Mouse (Mus musculus) limb, embryonic 14.5 days (tissue): ENCODE measurements at regions not wholly inside any gene's neighbourhood (a gene's known extent, or its start where the extent isn't known, plus 50 kb on each side); places are given as distances from the start of the nearest gene placed in this dataset.

Experiments
- ATAC-seq: fragments of 200-750 bp; cut with Nextera tagmentation; 2 replicates; pipeline ENCODE4 v1.8.0; 2017; ENCODE audit warnings: low read depth, moderate number of reproducible peaks, moderate TSS enrichment; ENCODE audit not compliant: low FRiP score
- DNase-seq: peaks from one replicate; pipeline ENCODE4 v3.0.0-alpha.2; 2015; ENCODE audit warnings: low spot score
- H3K27ac ChIP-seq: fragments of 300-500 bp; sonication (generic); replicated peaks from 2 replicates; pipeline ENCODE4 v1.5.1; 2014; ENCODE audit warnings: low read depth, mild to moderate bottlenecking, low read length, moderate library complexity, mixed read lengths
- H3K27me3 ChIP-seq: fragments of 300-500 bp; sonication (generic); 2 replicates; pipeline ENCODE4 v1.6.1; 2014; ENCODE audit warnings: low read length, mixed read lengths; ENCODE audit not compliant: control insufficient read depth, insufficient read depth
- H3K36me3 ChIP-seq: fragments of 300-500 bp; sonication (generic); 2 replicates; pipeline ENCODE4 v1.6.1; 2014; ENCODE audit warnings: mild to moderate bottlenecking, low read length, moderate library complexity, mixed read lengths; ENCODE audit not compliant: control insufficient read depth, insufficient read depth
- H3K4me1 ChIP-seq: fragments of 300-500 bp; sonication (generic); 2 replicates; pipeline ENCODE4 v1.6.1; 2014; ENCODE audit warnings: antibody characterized with exemption, low read length, mixed read lengths; ENCODE audit not compliant: control insufficient read depth, insufficient read depth
- H3K4me2 ChIP-seq: fragments of 300-500 bp; sonication (generic); replicated peaks from 2 replicates; pipeline ENCODE4 v1.6.1; 2014; ENCODE audit warnings: low read depth, mild to moderate bottlenecking, low read length, moderate library complexity; ENCODE audit not compliant: severe bottlenecking
- H3K4me3 ChIP-seq: fragments of 300-500 bp; sonication (generic); replicated peaks from 2 replicates; pipeline ENCODE4 v1.5.1; 2014; ENCODE audit warnings: low read length
- H3K9ac ChIP-seq: fragments of 300-500 bp; sonication (generic); 2 replicates; pipeline ENCODE4 v1.6.1; 2014; ENCODE audit warnings: mild to moderate bottlenecking, low read depth, low read length, moderate library complexity; ENCODE audit not compliant: severe bottlenecking
- H3K9me3 ChIP-seq: fragments of 300-500 bp; sonication (generic); 2 replicates; pipeline ENCODE4 v1.6.1; 2016; ENCODE audit warnings: low read length; ENCODE audit not compliant: control insufficient read depth
- POLR2A ChIP-seq: fragments of 200-500 bp; IDR thresholded peaks from 2 replicates; pipeline ENCODE4 v1.8.0; 2012; ENCODE audit warnings: inconsistent platforms, mild to moderate bottlenecking, moderate library complexity, borderline replicate concordance; ENCODE audit not compliant: insufficient read depth, insufficient read length; ENCODE audit errors: extremely low read depth
- WGBS: fragments of 180-500 bp; shearing (Covaris S2); extraction: QIAGEN DNeasy Blood & Tissue Kit; methylation state at CpG from one replicate; pipeline ENCODE4 v1.1.7; 2014; 5-methylcytosine and 5-hydroxymethylcytosine counted together

- H3K9me3 ChIP-seq, result no peaks in the 10 kb centered on the region
- H3K4me3 ChIP-seq, result no peak overlapping the region
- H3K27ac ChIP-seq, result no peak overlapping the region
- H3K4me2 ChIP-seq, result no peak overlapping the region
- WGBS, result 17% methylated on average over 2 of the region's 2 CpGs
- ATAC-seq, result peak; percentile 80
- no peak for TF ChIP-seq POLR2A
- no peaks in the 10 kb centered on the region for H3K27me3 ChIP-seq
- no peak overlapping the region for H3K9ac ChIP-seq
- no peaks in the 10 kb centered on the region for H3K36me3 ChIP-seq
- peaks cover 10% of the 10 kb centered on the region; the same call in 1 of the 2 replicates for H3K4me1 ChIP-seq
- DNase-seq, result peak; percentile 72
Measured at GRCm38 (mm10) chr3:147153998-147154397, 301.8 kb downstream of the Ttll7 start.

- H3K27ac ChIP-seq, result 0 out of 2 replicates have a peak overlapping the region, but pooled peaks have one; percentile 34
- H3K4me2 ChIP-seq, result no peak overlapping the region
- DNase-seq, result peak; percentile 9
- 75% methylated on average over 10 of the region's 10 CpGs for WGBS
- ATAC-seq, result no peak
- H3K9ac ChIP-seq, result no peak overlapping the region
- H3K9me3 ChIP-seq, result no peaks in the 10 kb centered on the region
- H3K4me1 ChIP-seq, result peaks cover 19% of the 10 kb centered on the region
- no peak for TF ChIP-seq POLR2A
- H3K27me3 ChIP-seq, result no peaks in the 10 kb centered on the region
- no peaks in the 10 kb centered on the region for H3K36me3 ChIP-seq
- no peak overlapping the region for H3K4me3 ChIP-seq
Measured at GRCm38 (mm10) chr3:147163126-147163525, 311.0 kb downstream of the Ttll7 start.

GRCm38 (mm10) chr3:147163540-147163939, 311.4 kb downstream of the Ttll7 start:
- H3K9ac ChIP-seq, result no peak overlapping the region
- no peak overlapping the region for H3K4me2 ChIP-seq
- peaks cover 19% of the 10 kb centered on the region for H3K4me1 ChIP-seq
- ATAC-seq (no peak), DNase-seq (no peak)
- no peak for TF ChIP-seq POLR2A
- no peaks in the 10 kb centered on the region for H3K36me3 ChIP-seq
- H3K27ac ChIP-seq, result no peak overlapping the region
- H3K4me3 ChIP-seq, result no peak overlapping the region
- H3K27me3 ChIP-seq, result no peaks in the 10 kb centered on the region
- no peaks in the 10 kb centered on the region for H3K9me3 ChIP-seq
- WGBS, result 80% methylated on average over 5 of the region's 5 CpGs

- 81% methylated on average over 6 of the region's 6 CpGs for WGBS
- ATAC-seq, result no peak
- no peaks in the 10 kb centered on the region for H3K36me3 ChIP-seq
Measured at GRCm38 (mm10) chr3:147164931-147165330, 312.8 kb downstream of the Ttll7 start.

GRCm38 (mm10) chr3:147166555-147166954, 314.4 kb downstream of the Ttll7 start:
- ATAC-seq (no peak), DNase-seq (no peak)
- no peaks in the 10 kb centered on the region for H3K9me3 ChIP-seq
- 73% methylated on average over 5 of the region's 5 CpGs for WGBS
- H3K4me3 ChIP-seq, result no peak overlapping the region
- H3K9ac ChIP-seq, result no peak overlapping the region
- no peaks in the 10 kb centered on the region for H3K36me3 ChIP-seq
- no peak for TF ChIP-seq POLR2A
- peaks cover 19% of the 10 kb centered on the region for H3K4me1 ChIP-seq
- no peaks in the 10 kb centered on the region for H3K27me3 ChIP-seq
- H3K27ac ChIP-seq, result no peak overlapping the region
- no peak overlapping the region for H3K4me2 ChIP-seq

More at GRCm38 (mm10) chr3:147164931-147165330, 312.8 kb downstream of the Ttll7 start:
- Histone ChIP-seq H3K4me1 (peaks cover 19% of the 10 kb centered on the region), H3K27me3 (no peaks in the 10 kb centered on the region), H3K4me3 (no peak overlapping the region), H3K4me2 (no peak overlapping the region), H3K27ac (no peak overlapping the region), H3K9ac (no peak overlapping the region), H3K9me3 (no peaks in the 10 kb centered on the region)
- DNase-seq, result no peak
- TF ChIP-seq POLR2A, result no peak

- Histone ChIP-seq H3K9ac (no peak overlapping the region), H3K27ac (no peak overlapping the region), H3K4me3 (no peak overlapping the region), H3K27me3 (no peaks in the 10 kb centered on the region), H3K36me3 (no peaks in the 10 kb centered on the region), H3K9me3 (no peaks in the 10 kb centered on the region), H3K4me1 (peaks cover 8% of the 10 kb centered on the region), H3K4me2 (no peak overlapping the region)
- ATAC-seq (no peak), DNase-seq (no peak)
- TF ChIP-seq POLR2A, result no peak
- 66% methylated on average over 2 of the region's 2 CpGs for WGBS
Measured at GRCm38 (mm10) chr3:147169215-147169614, 317.0 kb downstream of the Ttll7 start.
